Mouse (Mus musculus): ENCODE measurements around the gene Ybx1. TPM values are rescaled to one million over a fixed set of nuclear protein-coding genes. Genes with fewer than 3 reads are reported as not detected.
A peak's percentile ranks its signal among the peaks of the same experiment; 100 is the strongest.
"Not testable (repeated sequence)": the region's sequence is repeated elsewhere in the genome, so short reads cannot be mapped to it uniquely, and the experiment has no call there.

Ybx1 gene
- polyA plus RNA-seq, 1 experiment from 2014 or later, result 527 TPM

DNA sequence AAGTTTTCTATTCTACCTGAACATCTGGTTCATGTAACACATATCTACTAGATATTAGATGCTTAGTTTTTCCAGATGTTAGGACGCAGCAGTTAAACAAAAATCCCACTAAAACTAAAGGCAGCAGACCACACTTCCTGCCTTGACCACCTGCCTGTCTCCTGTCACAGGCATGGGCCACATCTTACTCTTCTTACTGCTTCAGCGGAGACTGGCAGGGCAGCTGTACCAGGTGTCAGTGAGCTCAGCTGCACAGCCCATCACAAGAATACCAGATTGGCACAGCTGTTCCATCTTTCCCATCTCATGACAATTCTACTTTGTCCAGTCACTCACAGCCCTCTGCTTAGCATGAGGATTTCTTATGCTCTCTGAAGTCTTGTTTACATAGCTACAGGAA, 3.0 kb upstream of the Ybx1 start:
- Histone ChIP-seq H3K4me1 (peaks cover 8% of the 10 kb centered on the region), H3K27me3 (no peaks in the 10 kb centered on the region), H3K36me3 (no peaks in the 10 kb centered on the region), H3K4me2 (no peak overlapping the region), H3K4me3 (no peak overlapping the region), H3K27ac (no peak overlapping the region), H3K9ac (no peak overlapping the region), H3K9me3 (no peaks in the 10 kb centered on the region)
- 45% methylated on average over 2 of the region's 2 CpGs for WGBS
- no peak for ATAC-seq (ENCODE audit: insufficient number of reproducible peaks, low FRiP score, low TSS enrichment, low read depth)

DNA sequence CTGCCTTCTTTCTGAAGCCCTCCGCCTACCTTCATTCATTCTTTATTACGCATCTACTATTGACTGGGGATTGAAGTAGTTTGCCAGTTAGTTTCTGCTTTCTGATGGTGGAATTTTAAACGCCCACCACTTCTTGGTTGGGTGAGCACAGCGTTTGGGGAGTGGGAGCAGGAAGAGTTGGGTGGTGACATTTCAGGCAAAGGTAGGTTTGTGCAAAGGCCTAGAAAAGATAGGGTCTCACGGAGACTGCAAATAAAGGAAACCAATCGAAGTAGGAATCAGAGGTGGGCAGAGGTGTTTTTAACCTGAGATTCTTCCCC, 690 bp upstream of the Ybx1 start:
- ATAC-seq (ENCODE audit: insufficient number of reproducible peaks, low FRiP score, low TSS enrichment, low read depth), result no peak
- WGBS, result 11% methylated on average over 6 of the region's 6 CpGs
- H3K27ac ChIP-seq, result peak overlapping the region; percentile 95
- H3K4me2 ChIP-seq, result peak overlapping the region; percentile 54
- no peaks in the 10 kb centered on the region for H3K27me3 ChIP-seq
- 0 out of 2 replicates have a peak, but pooled peaks cover 8% of the 10 kb centered on the region for H3K36me3 ChIP-seq
- H3K9me3 ChIP-seq, result no peaks in the 10 kb centered on the region
- H3K4me1 ChIP-seq, result peaks cover 14% of the 10 kb centered on the region
- peak overlapping the region; percentile 86 for H3K9ac ChIP-seq
- peak overlapping the region; percentile 79 for H3K4me3 ChIP-seq

DNA sequence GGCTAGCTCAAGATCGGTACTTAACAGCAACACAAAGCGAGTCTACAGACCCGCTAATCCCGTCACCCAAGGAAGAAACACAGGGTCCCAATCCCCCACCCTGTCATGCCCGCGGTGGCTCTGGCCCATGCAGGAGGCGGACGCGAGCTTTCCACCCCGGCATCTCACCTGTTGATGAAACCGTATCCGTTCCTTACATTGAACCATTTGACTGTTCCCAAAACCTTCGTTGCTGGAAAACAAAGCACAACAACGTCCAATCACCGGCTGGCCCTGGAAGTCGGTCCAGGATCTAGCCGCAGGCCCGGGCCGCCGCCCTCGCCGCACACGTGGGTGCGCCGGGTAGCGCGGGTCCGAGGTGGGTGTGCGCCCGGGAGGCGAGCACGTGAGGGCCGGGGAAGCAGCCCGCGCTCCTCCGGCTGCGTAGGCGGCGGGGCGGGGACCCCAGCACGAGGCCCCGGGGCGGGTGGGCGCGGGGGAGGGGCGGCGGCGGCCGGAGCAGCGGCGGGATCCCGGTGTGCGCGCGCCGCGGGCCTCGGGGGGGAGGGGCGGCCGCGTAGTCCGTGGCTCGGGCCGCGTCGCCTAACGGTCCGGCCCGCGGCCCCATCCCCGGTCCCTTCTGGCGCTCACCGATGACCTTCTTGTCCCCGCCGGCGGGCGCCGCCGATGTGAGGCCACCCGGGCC, 688 bp downstream of the Ybx1 start:
- Histone ChIP-seq H3K4me1 (peaks cover 14% of the 10 kb centered on the region), H3K27me3 (no peaks in the 10 kb centered on the region), H3K9me3 (no peaks in the 10 kb centered on the region), H3K27ac (peak overlapping the region; percentile 83), H3K4me3 (peak overlapping the region; percentile 79), H3K9ac (peak overlapping the region; percentile 78), H3K36me3 (0 out of 2 replicates have a peak, but pooled peaks cover 8% of the 10 kb centered on the region), H3K4me2 (peak overlapping the region; percentile 61)
- under 1% methylated on average over 47 of the region's 80 CpGs for WGBS
- ATAC-seq (ENCODE audit: insufficient number of reproducible peaks, low FRiP score, low TSS enrichment, low read depth), result no peak

DNA sequence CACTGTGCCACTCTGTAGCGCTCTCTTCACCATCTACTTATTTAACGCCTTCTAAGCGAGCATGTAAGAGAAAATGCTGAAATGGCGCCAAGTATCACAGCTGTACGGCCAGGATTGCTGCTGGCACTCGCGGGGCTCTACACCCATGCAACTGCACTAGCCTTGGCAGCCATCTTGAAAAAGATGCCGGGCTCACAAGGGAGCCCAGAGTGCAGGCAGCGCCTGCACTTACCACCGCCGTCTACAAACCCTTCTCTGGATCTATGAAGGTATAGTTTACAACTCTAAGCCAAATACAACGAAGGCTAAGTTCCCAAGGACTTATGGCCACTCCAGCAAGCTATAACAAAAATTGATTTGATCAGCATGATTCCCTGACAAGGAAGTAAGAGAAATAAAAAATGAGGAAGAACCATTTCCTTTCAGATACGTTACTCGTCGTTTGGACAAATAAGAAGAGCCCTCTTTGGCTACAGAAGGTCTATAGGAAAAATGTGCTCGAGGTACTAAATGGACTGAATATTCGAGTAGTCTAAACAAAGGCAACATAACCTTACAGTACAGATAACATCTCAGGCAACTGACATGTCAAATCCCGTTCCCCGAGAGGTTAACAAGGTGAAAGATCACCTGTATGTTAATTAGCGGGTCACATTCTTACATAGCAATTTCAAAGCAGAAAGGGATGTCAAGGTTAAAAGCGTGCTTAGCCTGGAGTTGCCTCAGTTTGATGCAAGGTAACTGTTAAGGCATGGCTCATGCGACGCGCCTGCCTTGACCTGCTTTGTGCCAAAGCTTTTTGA, 1.4 kb downstream of the Ybx1 start:
- WGBS, result under 1% methylated on average over 24 of the region's 24 CpGs

DNA sequence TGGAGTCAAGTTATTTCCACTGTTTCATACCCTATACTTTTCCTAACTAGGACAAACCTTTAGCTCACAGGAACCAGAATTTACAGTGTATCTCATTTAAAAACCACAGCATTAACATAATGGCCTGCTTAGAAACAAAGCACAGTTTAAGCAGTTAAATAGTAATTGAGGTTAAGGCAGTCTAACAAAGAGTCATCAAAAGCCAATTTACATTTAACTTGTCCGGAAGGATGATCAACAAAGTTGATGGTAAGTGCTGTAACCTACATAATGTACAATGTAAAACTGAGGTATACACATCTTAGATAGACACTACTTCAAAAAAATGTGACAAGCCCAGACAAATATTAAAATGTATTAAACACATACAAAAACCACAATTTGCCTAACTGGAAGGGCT, 2.5 kb downstream of the Ybx1 start:
- ATAC-seq (ENCODE audit: insufficient number of reproducible peaks, low FRiP score, low TSS enrichment, low read depth), result no peak
- peak overlapping the region; percentile 79 for H3K4me3 ChIP-seq
- H3K4me2 ChIP-seq, result peak overlapping the region; percentile 61
- H3K27me3 ChIP-seq, result no peaks in the 10 kb centered on the region
- H3K27ac ChIP-seq, result no peak overlapping the region
- H3K9ac ChIP-seq, result no peak overlapping the region; the same call in 1 of the 2 replicates
- H3K36me3 ChIP-seq, result 0 out of 2 replicates have a peak, but pooled peaks cover 8% of the 10 kb centered on the region
- peaks cover 14% of the 10 kb centered on the region for H3K4me1 ChIP-seq
- WGBS, result 80% methylated on average over 1 of the region's 1 CpGs
- H3K9me3 ChIP-seq, result no peaks in the 10 kb centered on the region

More for the DNA sequence above, 1.4 kb downstream of the Ybx1 start:
- ATAC-seq (ENCODE audit: insufficient number of reproducible peaks, low FRiP score, low TSS enrichment, low read depth), result no peak
- peak overlapping the region; percentile 78 for H3K9ac ChIP-seq
- no peaks in the 10 kb centered on the region for H3K9me3 ChIP-seq
- H3K4me1 ChIP-seq, result peaks cover 14% of the 10 kb centered on the region
- peak overlapping the region; percentile 57 for H3K27ac ChIP-seq
- H3K27me3 ChIP-seq, result no peaks in the 10 kb centered on the region
- H3K4me3 ChIP-seq, result peak overlapping the region; percentile 79
- H3K4me2 ChIP-seq, result peak overlapping the region; percentile 61
- H3K36me3 ChIP-seq, result 0 out of 2 replicates have a peak, but pooled peaks cover 8% of the 10 kb centered on the region

DNA sequence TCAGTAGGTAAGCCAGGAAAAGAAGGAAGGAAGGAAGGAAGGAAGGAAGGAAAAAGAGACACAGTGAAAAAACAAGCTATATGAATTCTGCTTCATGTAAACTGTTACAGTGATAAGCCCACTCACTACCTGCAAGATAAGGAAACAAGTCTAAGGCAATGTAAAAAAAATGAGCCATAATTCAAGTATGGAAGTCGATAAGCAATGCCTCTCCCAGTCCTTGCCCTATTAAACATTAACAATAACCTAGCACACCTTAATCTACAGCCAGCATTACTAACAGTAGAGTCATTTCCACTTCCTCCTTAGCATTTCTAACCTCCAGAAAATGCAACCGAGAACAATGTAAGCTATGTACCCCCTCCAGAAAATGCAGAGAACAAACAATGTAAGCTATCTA, 9.1 kb downstream of the Ybx1 start:
- H3K9ac ChIP-seq, result no peak overlapping the region
- WGBS, result 74% methylated on average over 2 of the region's 2 CpGs
- H3K4me2 ChIP-seq, result no peak overlapping the region
- no peak for ATAC-seq (ENCODE audit: insufficient number of reproducible peaks, low FRiP score, low TSS enrichment, low read depth)
- no peaks in the 10 kb centered on the region for H3K4me1 ChIP-seq
- no peak overlapping the region for H3K4me3 ChIP-seq
- peaks cover 49% of the 10 kb centered on the region for H3K36me3 ChIP-seq
- no peaks in the 10 kb centered on the region for H3K27me3 ChIP-seq
- H3K9me3 ChIP-seq, result no peaks in the 10 kb centered on the region
- H3K27ac ChIP-seq, result no peak overlapping the region

DNA sequence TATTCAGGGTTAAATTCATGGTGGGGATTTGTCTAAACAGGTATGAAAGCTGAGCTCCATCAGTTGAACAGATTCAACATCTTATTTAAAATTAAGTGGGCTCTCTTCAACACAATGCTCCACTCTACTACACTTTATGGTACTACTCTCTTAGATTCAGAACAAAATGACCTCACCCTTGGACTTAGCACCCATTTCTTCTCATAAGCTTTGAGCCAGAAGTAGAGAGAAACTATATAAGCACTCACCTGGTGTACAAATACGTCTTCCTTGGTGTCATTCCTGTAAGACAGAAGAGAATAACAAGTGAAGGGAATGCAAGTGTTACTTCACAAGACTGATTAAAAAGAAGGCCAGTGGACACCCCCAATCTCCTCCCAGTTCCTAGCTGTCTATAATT, 9.5 kb downstream of the Ybx1 start:
- Histone ChIP-seq H3K4me3 (no peak overlapping the region), H3K9me3 (no peaks in the 10 kb centered on the region), H3K9ac (no peak overlapping the region), H3K4me2 (no peak overlapping the region), H3K4me1 (no peaks in the 10 kb centered on the region), H3K36me3 (peaks cover 53% of the 10 kb centered on the region), H3K27ac (no peak overlapping the region), H3K27me3 (no peaks in the 10 kb centered on the region)
- no peak for ATAC-seq (ENCODE audit: insufficient number of reproducible peaks, low FRiP score, low TSS enrichment, low read depth)
- WGBS, result 81% methylated on average over 1 of the region's 1 CpGs

DNA sequence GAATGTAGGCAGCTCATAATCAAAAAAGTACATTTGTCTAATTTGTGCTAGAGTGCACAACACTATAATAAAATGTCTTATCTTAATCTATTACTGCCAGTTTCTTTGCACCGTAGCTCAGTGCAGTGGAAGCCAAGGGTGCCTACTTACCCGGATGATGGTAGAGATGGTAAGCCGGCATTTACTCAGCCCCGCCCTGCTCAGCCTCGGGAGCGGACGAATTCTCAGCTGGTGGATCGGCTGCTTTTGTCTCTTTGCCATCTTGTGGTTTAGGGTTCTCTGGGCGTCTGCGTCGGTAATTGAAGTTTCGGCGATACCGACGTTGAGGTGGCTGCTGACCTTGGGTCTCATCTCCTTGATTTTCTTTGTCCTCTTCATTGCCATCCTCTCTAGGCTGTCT, 15.6 kb downstream of the Ybx1 start:
- H3K27me3 ChIP-seq, result not testable (repeated sequence)
- peaks cover 90% of the 10 kb centered on the region for H3K36me3 ChIP-seq

DNA sequence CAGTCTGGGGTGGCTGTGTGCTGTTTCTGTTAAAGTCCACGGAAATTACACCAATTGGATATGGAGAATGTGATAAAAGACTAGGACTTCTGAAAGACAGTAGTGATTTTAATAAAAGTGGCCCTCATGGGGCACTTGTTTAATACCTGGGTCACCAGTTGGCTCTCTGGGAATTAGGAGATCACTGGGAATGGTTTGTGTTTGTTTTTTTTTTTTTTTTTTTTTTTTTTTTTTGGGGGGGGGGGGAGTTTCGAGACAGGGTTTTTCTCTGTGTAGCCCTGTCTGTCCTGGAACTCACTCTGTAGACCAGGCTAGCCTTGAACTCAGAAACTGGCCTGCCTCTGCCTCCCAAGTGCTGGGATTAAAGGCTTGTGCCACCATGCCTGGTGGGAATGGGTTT, 18.7 kb downstream of the Ybx1 start:
- H3K4me2 ChIP-seq, result no peak overlapping the region
- WGBS, result 71% methylated on average over 2 of the region's 2 CpGs

More for the DNA sequence above, 15.6 kb downstream of the Ybx1 start:
- H3K4me2 ChIP-seq; H3K9me3 ChIP-seq; H3K4me3 ChIP-seq; H3K9ac ChIP-seq; H3K27ac ChIP-seq; ATAC-seq (ENCODE audit: insufficient number of reproducible peaks, low FRiP score, low TSS enrichment, low read depth); H3K4me1 ChIP-seq: not testable (repeated sequence)
- 90% methylated on average over 15 of the region's 15 CpGs for WGBS

DNA sequence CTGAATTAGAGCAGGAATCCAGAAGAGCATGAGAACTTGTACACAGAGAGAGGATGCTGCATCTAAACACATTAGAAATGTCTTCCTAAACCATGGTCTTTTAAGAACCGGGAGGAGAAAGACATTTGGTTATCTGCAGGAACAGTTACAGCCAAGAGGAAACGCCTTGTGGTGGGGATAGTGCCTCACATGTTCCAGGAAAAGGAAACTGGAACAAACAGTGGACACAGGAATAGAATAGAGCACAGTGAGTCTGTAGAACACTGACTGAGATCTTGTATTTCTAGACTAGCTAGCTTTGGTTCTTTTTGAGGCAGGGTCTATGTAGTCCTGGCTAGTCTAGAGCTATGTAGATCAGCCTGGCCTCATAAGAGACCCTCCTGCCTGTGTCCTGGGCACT, 19.2 kb downstream of the Ybx1 start:
- H3K9me3 ChIP-seq, result no peaks in the 10 kb centered on the region
- 0 out of 2 replicates have a peak overlapping the region, but pooled peaks have one; percentile 5 for H3K27ac ChIP-seq
- no peak overlapping the region for H3K9ac ChIP-seq
- H3K4me2 ChIP-seq, result no peak overlapping the region
- H3K27me3 ChIP-seq, result no peaks in the 10 kb centered on the region
- no peaks in the 10 kb centered on the region for H3K4me1 ChIP-seq
- H3K4me3 ChIP-seq, result no peak overlapping the region
- WGBS, result 77% methylated on average over 2 of the region's 2 CpGs
- peaks cover 93% of the 10 kb centered on the region for H3K36me3 ChIP-seq
- ATAC-seq (ENCODE audit: insufficient number of reproducible peaks, low FRiP score, low TSS enrichment, low read depth), result no peak

More for the DNA sequence above, 18.7 kb downstream of the Ybx1 start:
- Histone ChIP-seq H3K4me3 (no peak overlapping the region), H3K4me1 (no peaks in the 10 kb centered on the region), H3K36me3 (peaks cover 90% of the 10 kb centered on the region), H3K27me3 (no peaks in the 10 kb centered on the region), H3K27ac (0 out of 2 replicates have a peak overlapping the region, but pooled peaks have one; percentile 5), H3K9me3 (no peaks in the 10 kb centered on the region), H3K9ac (no peak overlapping the region)
- no peak for ATAC-seq (ENCODE audit: insufficient number of reproducible peaks, low FRiP score, low TSS enrichment, low read depth)

DNA sequence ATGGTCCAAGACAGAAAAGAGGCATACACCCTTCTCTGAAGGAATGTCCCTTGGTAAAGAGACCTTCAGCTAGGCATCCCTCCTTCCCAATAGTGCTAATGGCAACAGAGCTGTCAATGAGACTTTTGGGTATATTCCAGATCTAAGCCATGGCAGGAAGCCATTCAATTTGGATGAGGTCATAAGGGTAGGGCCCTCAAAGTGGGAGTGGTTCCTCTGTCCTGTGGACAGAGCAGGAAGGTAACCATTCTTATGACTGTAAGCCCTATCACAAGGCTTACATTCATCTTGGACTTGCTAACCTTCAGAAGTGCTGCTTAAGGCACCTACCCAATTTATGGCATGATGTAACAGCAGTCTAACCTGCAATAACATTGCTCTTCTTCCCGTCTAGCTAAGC, 19.8 kb downstream of the Ybx1 start:
- Histone ChIP-seq H3K4me1 (no peaks in the 10 kb centered on the region), H3K4me2 (no peak overlapping the region), H3K27ac (no peak overlapping the region), H3K4me3 (no peak overlapping the region), H3K36me3 (peaks cover 93% of the 10 kb centered on the region), H3K27me3 (no peaks in the 10 kb centered on the region), H3K9ac (no peak overlapping the region), H3K9me3 (no peaks in the 10 kb centered on the region)
- ATAC-seq (ENCODE audit: insufficient number of reproducible peaks, low FRiP score, low TSS enrichment, low read depth), result no peak
- WGBS, result 68% methylated on average over 1 of the region's 1 CpGs

DNA sequence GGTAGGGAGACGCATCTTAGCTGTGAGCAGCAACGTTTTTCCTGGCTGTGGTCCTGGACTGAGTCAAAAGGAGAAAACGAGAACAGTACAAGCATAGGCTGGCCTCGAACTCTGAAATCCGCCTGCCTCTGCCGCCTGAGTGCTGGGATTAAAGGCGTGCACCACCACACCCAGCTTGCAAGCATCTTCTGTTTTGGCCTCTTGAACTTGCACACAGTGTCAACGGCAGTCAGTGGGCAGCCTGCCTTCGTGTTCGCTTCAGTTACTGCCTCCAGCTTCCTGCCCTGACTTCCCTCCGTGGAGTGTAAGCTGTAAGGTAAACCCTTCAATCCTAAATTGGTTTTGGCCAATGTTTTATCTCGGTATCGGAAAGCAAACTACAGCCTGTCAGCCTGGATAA, 27.8 kb downstream of the Ybx1 start:
- ATAC-seq (ENCODE audit: insufficient number of reproducible peaks, low FRiP score, low TSS enrichment, low read depth), result no peak
- Histone ChIP-seq H3K4me1 (no peaks in the 10 kb centered on the region), H3K36me3 (peaks cover 27% of the 10 kb centered on the region), H3K9ac (no peak overlapping the region), H3K4me3 (no peak overlapping the region), H3K9me3 (no peaks in the 10 kb centered on the region), H3K27me3 (no peaks in the 10 kb centered on the region), H3K27ac (no peak overlapping the region), H3K4me2 (no peak overlapping the region)
- WGBS, result 73% methylated on average over 13 of the region's 13 CpGs
